Mouse (Mus musculus): ENCODE results near the gene Kpna7. TPM values are rescaled to one million over a fixed set of nuclear protein-coding genes. Genes with fewer than 3 reads are reported as not detected.
"Not testable (repeated sequence)": the region's sequence is repeated elsewhere in the genome, so short reads cannot be mapped to it uniquely, and the experiment has no call there.

The Kpna7 gene
- polyA plus RNA-seq, 1 experiment from 2014 or later, result not detected

GRCm38 (mm10) chr5:145116916-145117315, 33.1 kb upstream of the Kpna7 start:
- 42% methylated on average over 10 of the region's 10 CpGs for WGBS
- H3K9me3 ChIP-seq (replicated peaks), result no peaks in the 10 kb centered on the region
- ATAC-seq (replicated peaks; ENCODE audit: low FRiP score), result no peak
- no peak overlapping the region for H3K9ac ChIP-seq
- H3K4me3 ChIP-seq (replicated peaks), result peak overlapping the region; percentile 16; the same call in 1 of the 2 replicates
- peaks cover 5% of the 10 kb centered on the region for H3K36me3 ChIP-seq
- H3K27me3 ChIP-seq, result no peaks in the 10 kb centered on the region
- peak overlapping the region; percentile 86 for H3K27ac ChIP-seq
- H3K4me2 ChIP-seq, result peak overlapping the region; percentile 87
- peaks cover 58% of the 10 kb centered on the region for H3K4me1 ChIP-seq

GRCm38 (mm10) chr5:145116316-145116715, 32.5 kb upstream of the Kpna7 start:
- no peaks in the 10 kb centered on the region for H3K27me3 ChIP-seq
- 26% methylated on average over 4 of the region's 4 CpGs for WGBS
- no peak overlapping the region for H3K9ac ChIP-seq
- ATAC-seq (replicated peaks; ENCODE audit: low FRiP score), result peak; percentile 38; the same call in 1 of the 2 replicates
- peak overlapping the region; percentile 16; the same call in 1 of the 2 replicates for H3K4me3 ChIP-seq (replicated peaks)
- 0 out of 2 replicates have a peak, but pooled peaks cover 3% of the 10 kb centered on the region for H3K36me3 ChIP-seq
- H3K4me2 ChIP-seq, result peak overlapping the region; percentile 87
- H3K9me3 ChIP-seq (replicated peaks), result no peaks in the 10 kb centered on the region
- H3K4me1 ChIP-seq, result peaks cover 57% of the 10 kb centered on the region
- peak overlapping the region; percentile 86 for H3K27ac ChIP-seq

GRCm38 (mm10) chr5:145115736-145116135, 31.9 kb upstream of the Kpna7 start:
- peaks cover 9% of the 10 kb centered on the region; the same call in 1 of the 2 replicates for H3K36me3 ChIP-seq
- no peak overlapping the region for H3K9ac ChIP-seq
- H3K4me2 ChIP-seq, result peak overlapping the region; percentile 87
- WGBS, result 89% methylated on average over 5 of the region's 5 CpGs
- peaks cover 51% of the 10 kb centered on the region for H3K4me1 ChIP-seq
- no peaks in the 10 kb centered on the region for H3K27me3 ChIP-seq
- H3K9me3 ChIP-seq (replicated peaks), result no peaks in the 10 kb centered on the region
- H3K27ac ChIP-seq, result peak overlapping the region; percentile 86
- peak overlapping the region; percentile 16; the same call in 1 of the 2 replicates for H3K4me3 ChIP-seq (replicated peaks)
- no peak for ATAC-seq (replicated peaks; ENCODE audit: low FRiP score)

- 12% methylated on average over 40 of the region's 40 CpGs for WGBS
- Histone ChIP-seq H3K9ac (peak overlapping the region; percentile 68), H3K4me1 (peaks cover 44% of the 10 kb centered on the region), H3K27me3 (no peaks in the 10 kb centered on the region), H3K9me3 (replicated peaks) (no peaks in the 10 kb centered on the region), H3K36me3 (peaks cover 18% of the 10 kb centered on the region), H3K27ac (peak overlapping the region; percentile 48), H3K4me2 (peak overlapping the region; percentile 87), H3K4me3 (replicated peaks) (peak overlapping the region; percentile 77)
- peak; percentile 20 for ATAC-seq (replicated peaks; ENCODE audit: low FRiP score)
Observed at GRCm38 (mm10) chr5:145114606-145115473, 31.0 kb upstream of the Kpna7 start.

- Histone ChIP-seq H3K27ac (peak within 1 kb of the TSS; percentile 48), H3K4me1 (peaks cover 44% of the 10 kb centered on the region), H3K27me3 (no peaks in the 10 kb centered on the region), H3K36me3 (peaks cover 23% of the 10 kb centered on the region), H3K4me3 (replicated peaks) (peak within 1 kb of the TSS; percentile 77), H3K4me2 (peak within 1 kb of the TSS; percentile 87), H3K9ac (peak within 1 kb of the TSS; percentile 68), H3K9me3 (replicated peaks) (no peaks in the 10 kb centered on the region)
- peak; percentile 83 for ATAC-seq (replicated peaks; ENCODE audit: low FRiP score)
- under 1% methylated on average over 53 of the region's 53 CpGs for WGBS
Observed at GRCm38 (mm10) chr5:145114071-145114605, 30.3 kb upstream of the Kpna7 start, which contains the start of gene Arpc1b. Gene Arpc1b (plus strand): TSS chr5:145114215.

GRCm38 (mm10) chr5:145113416-145113815, 29.6 kb upstream of the Kpna7 start:
- peaks cover 28% of the 10 kb centered on the region for H3K36me3 ChIP-seq
- peak overlapping the region; percentile 77 for H3K4me3 ChIP-seq (replicated peaks)
- WGBS, result 24% methylated on average over 2 of the region's 2 CpGs
- no peak overlapping the region; the same call in 1 of the 2 replicates for H3K9ac ChIP-seq
- ATAC-seq (replicated peaks; ENCODE audit: low FRiP score), result no peak
- no peaks in the 10 kb centered on the region for H3K27me3 ChIP-seq
- H3K9me3 ChIP-seq (replicated peaks), result no peaks in the 10 kb centered on the region
- H3K27ac ChIP-seq, result no peak overlapping the region
- peaks cover 43% of the 10 kb centered on the region for H3K4me1 ChIP-seq
- peak overlapping the region; percentile 87 for H3K4me2 ChIP-seq

- H3K27ac ChIP-seq, result no peak overlapping the region
- no peaks in the 10 kb centered on the region for H3K9me3 ChIP-seq (replicated peaks)
- no peak overlapping the region for H3K4me2 ChIP-seq
- peaks cover 36% of the 10 kb centered on the region for H3K36me3 ChIP-seq
- H3K27me3 ChIP-seq, result no peaks in the 10 kb centered on the region
- H3K9ac ChIP-seq, result no peak overlapping the region
- H3K4me3 ChIP-seq (replicated peaks), result no peak overlapping the region
- no peak for ATAC-seq (replicated peaks; ENCODE audit: low FRiP score)
- 75% methylated on average over 8 of the region's 8 CpGs for whole genome bisulfite sequencing
- H3K4me1 ChIP-seq, result peaks cover 36% of the 10 kb centered on the region
Observed at GRCm38 (mm10) chr5:145112566-145112965, 28.7 kb upstream of the Kpna7 start.

- H3K4me2 ChIP-seq, result no peak overlapping the region
- no peak overlapping the region for H3K27ac ChIP-seq
- H3K4me1 ChIP-seq, result peaks cover 16% of the 10 kb centered on the region
- 88% methylated on average over 6 of the region's 6 CpGs for WGBS
- no peaks in the 10 kb centered on the region for H3K27me3 ChIP-seq
- no peaks in the 10 kb centered on the region for H3K9me3 ChIP-seq (replicated peaks)
- H3K9ac ChIP-seq, result no peak overlapping the region
- peaks cover 58% of the 10 kb centered on the region for H3K36me3 ChIP-seq
- no peak overlapping the region for H3K4me3 ChIP-seq (replicated peaks)
- ATAC-seq (replicated peaks; ENCODE audit: low FRiP score), result no peak
Observed at GRCm38 (mm10) chr5:145110401-145110800, 26.6 kb upstream of the Kpna7 start.

- H3K27me3 ChIP-seq, result no peaks in the 10 kb centered on the region
- H3K4me1 ChIP-seq, result no peaks in the 10 kb centered on the region
- H3K4me3 ChIP-seq (replicated peaks), result no peak overlapping the region
- H3K27ac ChIP-seq, result no peak overlapping the region
- H3K4me2 ChIP-seq, result no peak overlapping the region
- ATAC-seq (replicated peaks; ENCODE audit: low FRiP score), result no peak
- no peak overlapping the region for H3K9ac ChIP-seq
- H3K36me3 ChIP-seq, result peaks cover 97% of the 10 kb centered on the region
- no peaks in the 10 kb centered on the region for H3K9me3 ChIP-seq (replicated peaks)
- WGBS, result 88% methylated on average over 9 of the region's 9 CpGs
Observed at GRCm38 (mm10) chr5:145105694-145106275, 22.0 kb upstream of the Kpna7 start.

- Histone ChIP-seq H3K27ac (no peak overlapping the region), H3K9ac (no peak overlapping the region), H3K4me2 (no peak overlapping the region), H3K27me3 (no peaks in the 10 kb centered on the region), H3K4me1 (no peaks in the 10 kb centered on the region), H3K9me3 (replicated peaks) (no peaks in the 10 kb centered on the region), H3K4me3 (replicated peaks) (no peak overlapping the region), H3K36me3 (peaks cover 97% of the 10 kb centered on the region)
- 92% methylated on average over 9 of the region's 9 CpGs for WGBS
- ATAC-seq (replicated peaks; ENCODE audit: low FRiP score), result no peak
Observed at GRCm38 (mm10) chr5:145104328-145104727, 20.5 kb upstream of the Kpna7 start.

GRCm38 (mm10) chr5:145102706-145103105, 18.9 kb upstream of the Kpna7 start:
- Histone ChIP-seq H3K4me3 (replicated peaks) (no peak overlapping the region), H3K36me3 (peaks cover 99% of the 10 kb centered on the region), H3K9ac (no peak overlapping the region), H3K27ac (no peak overlapping the region), H3K9me3 (replicated peaks) (no peaks in the 10 kb centered on the region), H3K4me2 (no peak overlapping the region), H3K27me3 (no peaks in the 10 kb centered on the region), H3K4me1 (no peaks in the 10 kb centered on the region)
- no peak for ATAC-seq (replicated peaks; ENCODE audit: low FRiP score)
- 92% methylated on average over 4 of the region's 4 CpGs for WGBS

GRCm38 (mm10) chr5:145101451-145101850, 17.6 kb upstream of the Kpna7 start:
- not testable (repeated sequence) for ATAC-seq (replicated peaks; ENCODE audit: low FRiP score); H3K27ac ChIP-seq; H3K4me3 ChIP-seq (replicated peaks); H3K9me3 ChIP-seq (replicated peaks); H3K4me1 ChIP-seq; H3K9ac ChIP-seq; H3K4me2 ChIP-seq; H3K27me3 ChIP-seq
- peaks cover 99% of the 10 kb centered on the region for H3K36me3 ChIP-seq
- 95% methylated on average over 11 of the region's 11 CpGs for WGBS

All from kidney, embryonic 15.5 days (tissue).